Mouse (Mus musculus) retina, postnatal 1 day (tissue): Measurements from ENCODE around the gene Utf1.

ENCODE experiments used
- DNase-seq: peaks from one replicate; pipeline ENCODE4 v3.0.0-alpha.2; 2012

The Utf1 gene

GRCm38 (mm10) chr7:139975471-139975870 is 31.9 kb downstream of the Utf1 start:
- no peak for DNase-seq

DNA sequence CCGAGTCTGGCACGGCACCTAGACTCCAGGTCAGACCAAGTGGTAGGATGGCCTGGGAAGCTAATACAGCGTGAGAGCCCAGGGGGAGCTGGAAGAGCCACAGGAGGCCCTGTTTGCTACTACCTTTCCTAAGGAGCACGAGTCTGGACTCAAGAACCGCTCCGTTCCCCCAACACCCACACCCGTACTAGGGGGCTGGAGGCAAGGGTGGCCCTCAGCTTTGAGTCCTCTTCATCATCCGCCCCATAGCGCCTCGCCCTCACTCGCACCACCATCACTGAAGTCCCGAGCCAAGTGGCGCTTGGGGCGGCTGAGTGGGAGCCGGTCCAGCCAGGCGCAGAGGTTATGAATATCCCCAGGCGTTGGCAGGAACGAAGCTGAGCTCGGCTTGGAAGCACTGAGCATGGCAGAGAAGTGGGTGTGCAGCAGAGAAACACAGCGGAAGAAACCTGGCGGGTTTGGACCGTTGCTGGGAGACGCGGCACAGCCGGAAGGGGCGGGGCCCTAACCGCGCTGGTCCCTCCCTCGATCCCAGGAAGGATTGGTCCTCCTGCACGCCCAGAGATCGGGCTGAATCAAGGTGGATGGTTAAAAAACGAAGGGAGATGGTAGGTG is 34.8 kb downstream of the Utf1 start, which contains the start of gene 6430531B16Rik:
TSS of gene 6430531B16Rik (minus strand) at position 478 of the 615 bp plus-strand sequence.
- peak; percentile 86 for DNase-seq

DNA sequence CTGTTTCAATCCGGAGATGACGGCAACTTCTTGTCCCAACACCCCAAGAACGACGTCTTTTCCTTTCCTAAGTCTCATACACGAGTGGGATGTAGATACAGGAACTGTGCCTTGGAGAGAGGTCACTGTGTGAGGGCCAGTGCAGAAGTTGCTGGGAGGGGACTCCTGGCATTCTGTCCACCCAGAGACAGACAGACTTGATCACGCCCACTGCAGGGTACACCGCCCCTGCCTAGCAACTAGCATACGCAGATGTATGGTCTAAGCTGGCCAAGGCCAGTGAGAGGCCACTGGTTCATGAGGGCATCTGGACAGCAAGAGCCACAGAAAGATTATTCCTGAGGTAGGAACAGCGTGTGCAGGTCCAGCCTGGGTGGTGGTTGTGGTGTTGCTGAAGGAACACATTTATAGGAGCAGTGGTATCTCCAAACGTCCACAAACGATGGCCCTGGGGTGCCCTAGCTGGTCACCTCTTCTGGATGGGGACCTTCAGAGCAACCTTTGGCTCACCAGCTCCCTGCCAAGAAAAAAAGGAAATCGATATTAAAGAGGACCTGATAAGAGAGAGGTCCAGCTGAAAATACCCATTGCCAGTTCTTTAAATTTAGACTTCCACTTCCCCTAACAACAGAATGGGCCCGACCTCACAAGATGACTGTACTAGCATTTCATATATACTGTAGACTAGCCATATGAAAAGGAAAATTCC is 35.6 kb downstream of the Utf1 start:
- DNase-seq, result peak; percentile 40

DNA sequence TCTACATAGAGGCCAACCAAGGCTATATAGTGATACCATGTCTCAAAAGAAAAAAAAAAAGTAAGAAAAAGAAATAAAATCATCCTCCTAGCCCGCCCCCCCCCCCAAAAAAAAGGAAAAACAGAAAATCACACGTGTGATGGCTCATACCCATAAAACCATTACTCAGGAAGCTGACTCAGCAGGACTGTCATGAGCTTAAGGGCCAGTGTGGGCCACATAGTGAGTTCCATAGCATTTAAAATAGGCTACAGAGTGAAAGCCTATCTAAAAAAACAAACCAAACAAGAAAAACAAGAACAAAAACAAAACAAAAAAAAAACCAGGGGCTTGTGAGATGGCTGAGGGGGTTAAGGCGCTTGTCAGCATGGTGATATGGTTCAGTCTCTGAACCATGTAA is 37.2 kb downstream of the Utf1 start:
- DNase-seq, result no peak

DNA sequence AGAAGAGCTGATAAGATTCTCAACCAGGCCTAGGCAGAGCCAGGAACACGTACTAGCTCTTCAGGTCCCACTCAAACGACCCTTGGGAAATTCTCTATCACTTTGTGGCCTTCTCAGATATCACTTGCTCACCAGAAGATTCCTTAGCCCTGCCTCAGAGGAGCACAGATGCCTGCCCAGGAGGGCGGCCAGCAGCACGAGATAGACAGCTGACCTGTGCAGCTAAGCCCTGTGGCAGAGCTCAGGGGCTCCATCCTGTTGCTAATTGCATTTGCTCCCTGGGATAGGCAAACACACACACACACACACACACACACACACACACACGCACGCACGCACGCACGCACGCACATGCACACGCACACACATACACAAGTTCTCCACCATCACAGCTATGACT is 38.5 kb downstream of the Utf1 start:
- no peak for DNase-seq

DNA sequence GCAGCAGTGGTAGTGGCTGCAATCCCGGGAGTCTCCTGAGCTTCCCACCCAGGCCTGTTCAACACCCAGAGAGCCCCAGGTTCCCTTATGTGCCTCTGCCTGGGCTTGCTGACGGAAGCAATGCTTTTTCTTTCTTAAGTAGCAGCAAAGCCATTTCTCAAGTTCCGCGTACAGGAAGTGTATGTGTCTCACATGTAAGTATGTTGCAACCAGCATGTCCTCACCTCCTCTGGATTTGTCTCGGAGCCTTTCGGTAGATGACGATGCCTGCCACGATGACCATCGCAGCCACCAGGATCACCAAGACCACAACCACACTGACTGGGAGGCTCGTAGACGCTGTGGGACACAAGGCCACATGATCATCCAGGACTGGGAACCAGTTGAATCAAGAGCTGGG is 40.9 kb downstream of the Utf1 start:
- no peak for DNase-seq

DNA sequence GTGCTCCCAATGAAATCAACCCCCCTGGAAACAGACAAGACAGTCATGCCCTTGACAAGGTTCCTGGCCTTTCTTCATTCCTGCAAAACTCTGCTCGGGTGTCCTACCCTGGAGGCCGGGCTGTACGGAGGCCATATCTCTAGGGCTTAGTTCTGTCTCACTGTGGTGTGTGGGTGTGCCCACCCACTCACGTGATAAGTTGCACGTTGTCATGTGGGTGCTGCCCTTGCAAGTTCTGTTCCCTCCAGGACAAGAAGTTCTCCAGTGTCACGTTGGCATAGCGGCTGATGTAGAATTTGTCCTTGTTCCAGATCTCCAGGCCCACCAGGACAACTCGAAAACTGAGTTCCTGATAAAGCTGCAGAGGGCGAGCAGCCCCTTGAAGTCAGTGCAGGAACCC is 44.7 kb downstream of the Utf1 start:
- DNase-seq, result no peak

GRCm38 (mm10) chr7:139990864-139991394 is 47.3 kb downstream of the Utf1 start:
- DNase-seq, result no peak

GRCm38 (mm10) chr7:139992406-139992805 is 48.8 kb downstream of the Utf1 start, which contains the start of gene Adam8:
Gene Adam8 (minus strand): TSS chr7:139992562.
- DNase-seq, result peak; percentile 6

- DNase-seq, result no peak
Measured at GRCm38 (mm10) chr7:139993532-139993931, 49.9 kb downstream of the Utf1 start.

- no peak for DNase-seq
Measured at GRCm38 (mm10) chr7:139994202-139994601, 50.6 kb downstream of the Utf1 start.

DNA sequence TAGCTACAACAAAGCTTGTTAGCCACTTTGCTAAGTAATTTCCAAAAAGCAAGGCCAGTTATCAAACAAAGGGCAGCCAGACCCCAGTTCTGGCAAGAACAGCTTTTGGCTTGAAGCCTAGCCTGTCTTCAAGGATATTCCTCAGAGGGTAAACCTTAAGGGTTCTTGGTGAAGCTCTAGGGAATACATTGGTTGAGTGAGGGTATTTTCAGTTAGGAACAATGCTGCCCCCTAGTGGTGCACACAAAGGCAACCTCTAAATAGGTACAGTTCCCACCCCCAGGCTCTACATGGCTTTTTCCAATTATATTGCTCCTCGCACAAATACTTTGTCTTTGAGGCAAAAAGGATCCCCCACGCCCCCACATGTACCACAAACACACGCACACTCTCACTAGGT is 51.1 kb downstream of the Utf1 start:
- peak; percentile 78 for DNase-seq
